Mouse (Mus musculus) embryonic facial prominence, embryonic 14.5 days (tissue): ENCODE measurements around the gene Olfr486. TPM values are rescaled to one million over a fixed set of nuclear protein-coding genes. Genes with fewer than 3 reads are reported as not detected.
"Not testable (repeated sequence)": the region's sequence is repeated elsewhere in the genome, so short reads cannot be mapped to it uniquely, and the experiment has no call there.

Source experiments
- ATAC-seq: fragments of 200-750 bp; cut with Nextera tagmentation; 2 replicates; pipeline ENCODE4 v1.8.0; 2017; ENCODE audit warnings: low read depth, moderate number of reproducible peaks, moderate TSS enrichment
- DNase-seq: peaks from one replicate; pipeline ENCODE4 v3.0.0-alpha.2; 2015; ENCODE audit warnings: low spot score
- H3K27ac ChIP-seq: fragments of 300-500 bp; sonication (generic); replicated peaks from 2 replicates; pipeline ENCODE4 v1.5.1; 2014; ENCODE audit warnings: low read depth, mild to moderate bottlenecking, low read length, moderate library complexity
- H3K27me3 ChIP-seq: fragments of 300-500 bp; sonication (generic); replicated peaks from 2 replicates; pipeline ENCODE4 v1.6.1; 2014; ENCODE audit warnings: low read length; ENCODE audit not compliant: control insufficient read depth, insufficient read depth
- H3K36me3 ChIP-seq: fragments of 300-500 bp; sonication (generic); 2 replicates; pipeline ENCODE4 v1.6.1; 2014; ENCODE audit warnings: low read length, mixed read lengths; ENCODE audit not compliant: control insufficient read depth, insufficient read depth
- H3K4me1 ChIP-seq: fragments of 300-500 bp; sonication (generic); 2 replicates; pipeline ENCODE4 v1.6.1; 2014; ENCODE audit warnings: antibody characterized with exemption, low read length; ENCODE audit not compliant: control insufficient read depth, insufficient read depth
- H3K4me2 ChIP-seq: fragments of 300-500 bp; sonication (generic); 2 replicates; pipeline ENCODE4 v1.6.1; 2014; ENCODE audit warnings: low read depth, mild to moderate bottlenecking, low read length, moderate library complexity, mixed read lengths
- H3K4me3 ChIP-seq: fragments of 300-500 bp; sonication (generic); 2 replicates; pipeline ENCODE4 v1.5.1; 2014; ENCODE audit warnings: low read depth, mild to moderate bottlenecking, low read length
- H3K9ac ChIP-seq: fragments of 300-500 bp; sonication (generic); 2 replicates; pipeline ENCODE4 v1.6.1; 2014; ENCODE audit warnings: low read depth, mild to moderate bottlenecking, low read length, moderate library complexity, mixed read lengths
- H3K9me3 ChIP-seq: fragments of 300-500 bp; sonication (generic); 2 replicates; pipeline ENCODE4 v1.6.1; 2016; ENCODE audit warnings: low read length; ENCODE audit not compliant: control insufficient read depth
- WGBS: fragments of 180-500 bp; shearing (Covaris S2); extraction: QIAGEN DNeasy Blood & Tissue Kit; methylation state at CpG from one replicate; pipeline ENCODE4 v1.1.7; 2014; 5-methylcytosine and 5-hydroxymethylcytosine counted together
- polyA plus RNA-seq: library from polyadenylated mRNA; unstranded; fragments of >200 nt; fragmentation: Nextera tagmentation; extraction: Ambion mirVana; gene quantifications from 2 replicates; pipeline ENCODE4 v1.2.1, GENCODE M21; 2014

Olfr486 gene
- polyA plus RNA-seq = not detected in 2 replicates

GRCm38 (mm10) chr7:108172642-108173041 lies at the start of gene Olfr486:
Olfr486 (minus strand) TSS chr7:108172742.
- ATAC-seq, H3K27ac ChIP-seq, H3K9ac ChIP-seq, H3K4me2 ChIP-seq, H3K4me1 ChIP-seq, H3K4me3 ChIP-seq, H3K27me3 ChIP-seq, H3K9me3 ChIP-seq, H3K36me3 ChIP-seq, DNase-seq: not testable (repeated sequence)
- 88% methylated on average over 1 of the region's 1 CpGs for WGBS

GRCm38 (mm10) chr7:108214536-108214935 lies 42.0 kb upstream of the Olfr486 start, which contains the start of gene Olfr487:
Olfr487 (minus strand) TSS chr7:108214636.
- not testable (repeated sequence) for H3K4me1 ChIP-seq, H3K9me3 ChIP-seq, DNase-seq, ATAC-seq, H3K36me3 ChIP-seq, H3K27ac ChIP-seq, H3K9ac ChIP-seq, H3K4me2 ChIP-seq, H3K27me3 ChIP-seq, H3K4me3 ChIP-seq

- no peak for DNase-seq
- no peak overlapping the region for H3K27ac ChIP-seq
- no peaks in the 10 kb centered on the region for H3K27me3 ChIP-seq
- ATAC-seq = no peak
- no peak overlapping the region for H3K4me2 ChIP-seq
- H3K36me3 ChIP-seq = no peaks in the 10 kb centered on the region
- H3K4me3 ChIP-seq = no peak overlapping the region
- no peaks in the 10 kb centered on the region for H3K4me1 ChIP-seq
- 57% methylated on average over 6 of the region's 6 CpGs for WGBS
- no peak overlapping the region for H3K9ac ChIP-seq
- no peaks in the 10 kb centered on the region for H3K9me3 ChIP-seq
Observed at GRCm38 (mm10) chr7:108196938-108197337, 24.4 kb upstream of the Olfr486 start.

DNA sequence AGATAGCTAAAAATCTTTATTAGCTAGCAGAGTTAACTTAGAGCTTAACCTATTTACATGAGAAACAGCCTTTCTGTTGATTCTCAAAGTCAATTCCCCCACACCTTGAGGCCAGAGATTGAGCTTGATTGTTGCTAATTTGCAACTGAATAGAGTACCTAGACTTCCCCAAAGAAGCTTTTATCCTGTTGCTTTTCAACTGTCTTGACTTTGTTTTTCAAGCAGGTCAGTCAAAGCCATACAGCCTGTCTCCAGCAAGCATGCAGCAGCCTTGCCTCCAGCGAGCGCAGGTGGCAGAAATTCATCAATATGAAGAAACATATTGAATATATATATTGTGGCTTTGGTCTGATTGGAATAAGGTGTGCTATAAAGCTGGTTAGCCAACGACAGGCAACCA lies 23.8 kb upstream of the Olfr486 start:
- not testable (repeated sequence) for H3K27me3 ChIP-seq, H3K9ac ChIP-seq, DNase-seq, H3K4me2 ChIP-seq, ATAC-seq, H3K4me1 ChIP-seq, H3K9me3 ChIP-seq, H3K36me3 ChIP-seq, H3K27ac ChIP-seq, H3K4me3 ChIP-seq
- 58% methylated on average over 3 of the region's 3 CpGs for WGBS

- H3K27me3 ChIP-seq, ATAC-seq, H3K4me3 ChIP-seq, DNase-seq, H3K36me3 ChIP-seq, H3K9me3 ChIP-seq, H3K4me1 ChIP-seq, H3K27ac ChIP-seq, H3K4me2 ChIP-seq, H3K9ac ChIP-seq: not testable (repeated sequence)
- WGBS = 42% methylated on average over 1 of the region's 1 CpGs
Observed at GRCm38 (mm10) chr7:108192714-108193113, 20.2 kb upstream of the Olfr486 start.

DNA sequence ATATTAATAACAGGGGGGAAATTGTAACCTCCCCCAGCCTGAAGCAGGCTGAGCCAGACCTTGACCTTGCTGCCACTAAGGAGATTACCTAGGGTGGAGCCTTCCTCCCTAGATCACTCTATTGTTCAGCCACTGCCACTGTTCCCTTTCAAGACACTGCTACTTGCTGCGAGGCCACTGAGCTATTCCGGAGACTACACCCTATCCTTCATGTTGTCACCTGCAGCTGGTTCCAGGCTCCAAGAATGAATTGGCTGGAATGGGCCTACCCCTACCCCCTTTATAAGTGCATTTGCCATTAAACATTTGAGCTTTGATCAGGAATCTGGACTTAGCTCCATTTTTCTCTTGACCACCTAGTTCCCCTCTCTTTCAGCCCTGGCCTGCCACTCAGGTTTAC lies 18.7 kb upstream of the Olfr486 start:
- ATAC-seq, H3K27me3 ChIP-seq, H3K9ac ChIP-seq, H3K9me3 ChIP-seq, DNase-seq, H3K4me1 ChIP-seq, H3K36me3 ChIP-seq, H3K27ac ChIP-seq, H3K4me3 ChIP-seq, H3K4me2 ChIP-seq: not testable (repeated sequence)
- 62% methylated on average over 2 of the region's 2 CpGs for WGBS

GRCm38 (mm10) chr7:108185237-108185636 lies 12.7 kb upstream of the Olfr486 start:
- not testable (repeated sequence) for H3K4me1 ChIP-seq, H3K4me3 ChIP-seq, H3K36me3 ChIP-seq, DNase-seq, ATAC-seq, H3K27ac ChIP-seq, H3K9me3 ChIP-seq, H3K9ac ChIP-seq, H3K27me3 ChIP-seq, H3K4me2 ChIP-seq
- WGBS = 78% methylated on average over 2 of the region's 2 CpGs

- H3K4me1 ChIP-seq, DNase-seq, ATAC-seq, H3K4me2 ChIP-seq, H3K36me3 ChIP-seq, H3K9ac ChIP-seq, H3K27ac ChIP-seq, H3K27me3 ChIP-seq, H3K9me3 ChIP-seq, H3K4me3 ChIP-seq: not testable (repeated sequence)
- WGBS = 78% methylated on average over 3 of the region's 3 CpGs
Observed at GRCm38 (mm10) chr7:108184401-108184800, 11.9 kb upstream of the Olfr486 start.

DNA sequence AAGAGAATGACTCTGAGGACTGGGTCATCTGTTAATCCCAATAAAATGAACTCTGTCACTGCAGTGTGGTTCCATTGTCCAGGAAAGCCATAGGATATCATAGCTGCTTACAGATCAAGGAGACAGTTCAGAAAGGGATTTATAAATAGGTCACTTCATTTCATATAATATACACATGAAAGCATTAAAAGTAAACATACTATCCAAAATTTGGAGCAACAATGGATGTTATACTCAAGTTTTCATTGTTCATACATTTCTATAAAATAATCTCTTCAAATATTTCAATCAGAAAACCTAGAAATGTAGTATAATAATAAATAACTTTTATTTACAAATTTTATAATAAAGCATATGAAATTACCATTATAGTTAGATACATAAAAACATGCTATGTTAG lies 12.8 kb downstream of the Olfr486 start, which contains the start of gene Olfr485:
Gene Olfr485, minus strand, starts transcription at position 101 of the 400 bp plus-strand sequence.
- no peaks in the 10 kb centered on the region for H3K9me3 ChIP-seq
- H3K4me3 ChIP-seq = no peak within 1 kb of the TSS
- DNase-seq (no peak), ATAC-seq (no peak)
- no peak within 1 kb of the TSS for H3K9ac ChIP-seq
- no peak within 1 kb of the TSS for H3K27ac ChIP-seq
- no peaks in the 10 kb centered on the region for H3K4me1 ChIP-seq
- no peak within 1 kb of the TSS for H3K4me2 ChIP-seq
- no peaks in the 10 kb centered on the region for H3K36me3 ChIP-seq
- H3K27me3 ChIP-seq = no peaks in the 10 kb centered on the region
